Mouse (Mus musculus): ENCODE results near the gene Perp.
A peak's percentile ranks its signal among the peaks of the same experiment; 100 is the strongest.

Perp gene

GRCm38 (mm10) chr10:18844441-18845286 lies at the start of gene Perp:
Gene Perp (plus strand): TSS chr10:18845020.
- DNase-seq (ENCODE audit: low spot score) = peak; percentile 55

DNA sequence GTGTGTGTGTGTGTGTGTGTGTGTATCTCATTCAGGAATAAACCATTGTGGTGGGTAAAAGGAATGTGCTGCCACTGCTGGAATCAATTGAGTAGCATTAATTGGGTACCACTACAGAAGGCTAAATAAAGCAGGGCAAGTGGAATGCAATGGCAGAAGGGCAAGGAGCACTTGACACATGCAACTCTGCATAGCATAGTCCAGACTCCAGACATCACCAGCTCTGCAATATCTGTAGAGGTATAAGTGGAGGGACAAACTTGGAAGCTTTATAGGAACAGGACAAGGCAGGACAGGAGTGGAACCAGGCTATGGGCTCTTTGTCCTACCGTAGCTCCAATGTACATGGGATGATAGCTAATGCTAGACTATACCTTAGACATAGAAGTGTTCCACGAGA lies 33.1 kb upstream of the Perp start:
- DNase-seq (ENCODE audit: low spot score) = no peak

GRCm38 (mm10) chr10:18816560-18816959 lies 28.3 kb upstream of the Perp start:
- peak; percentile 69 for DNase-seq (ENCODE audit: low spot score)

GRCm38 (mm10) chr10:18825143-18825542 lies 19.7 kb upstream of the Perp start:
- DNase-seq (ENCODE audit: low spot score) = no peak

- no peak for DNase-seq (ENCODE audit: low spot score)
Observed at GRCm38 (mm10) chr10:18826107-18826506, 18.7 kb upstream of the Perp start.

- no peak for DNase-seq (ENCODE audit: low spot score)
Observed at GRCm38 (mm10) chr10:18827936-18828335, 16.9 kb upstream of the Perp start.

GRCm38 (mm10) chr10:18830359-18830758 lies 14.5 kb upstream of the Perp start:
- no peak for DNase-seq (ENCODE audit: low spot score)

- no peak for DNase-seq (ENCODE audit: low spot score)
Observed at GRCm38 (mm10) chr10:18831823-18832222, 13.0 kb upstream of the Perp start.

DNA sequence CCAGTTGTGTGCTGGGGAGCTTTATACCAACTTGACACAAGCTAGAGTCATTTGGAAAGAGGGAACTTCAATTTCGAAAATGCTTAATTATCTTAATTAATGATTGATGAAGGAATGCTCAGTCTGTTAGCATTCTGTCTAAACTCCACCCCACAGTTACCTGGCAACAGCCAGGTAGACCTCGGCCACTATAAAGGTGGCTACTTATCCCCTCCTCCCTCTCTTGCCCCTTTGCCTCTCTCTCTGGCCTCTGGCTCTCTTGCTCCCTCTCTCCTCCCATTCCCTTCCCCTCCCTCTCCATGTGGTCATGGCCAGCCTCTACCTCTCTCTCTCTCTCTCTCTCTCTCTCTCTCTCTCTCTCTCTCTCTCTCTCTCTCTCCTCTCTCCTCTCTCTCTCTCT lies 10.4 kb upstream of the Perp start:
- DNase-seq (ENCODE audit: low spot score) = no peak

DNA sequence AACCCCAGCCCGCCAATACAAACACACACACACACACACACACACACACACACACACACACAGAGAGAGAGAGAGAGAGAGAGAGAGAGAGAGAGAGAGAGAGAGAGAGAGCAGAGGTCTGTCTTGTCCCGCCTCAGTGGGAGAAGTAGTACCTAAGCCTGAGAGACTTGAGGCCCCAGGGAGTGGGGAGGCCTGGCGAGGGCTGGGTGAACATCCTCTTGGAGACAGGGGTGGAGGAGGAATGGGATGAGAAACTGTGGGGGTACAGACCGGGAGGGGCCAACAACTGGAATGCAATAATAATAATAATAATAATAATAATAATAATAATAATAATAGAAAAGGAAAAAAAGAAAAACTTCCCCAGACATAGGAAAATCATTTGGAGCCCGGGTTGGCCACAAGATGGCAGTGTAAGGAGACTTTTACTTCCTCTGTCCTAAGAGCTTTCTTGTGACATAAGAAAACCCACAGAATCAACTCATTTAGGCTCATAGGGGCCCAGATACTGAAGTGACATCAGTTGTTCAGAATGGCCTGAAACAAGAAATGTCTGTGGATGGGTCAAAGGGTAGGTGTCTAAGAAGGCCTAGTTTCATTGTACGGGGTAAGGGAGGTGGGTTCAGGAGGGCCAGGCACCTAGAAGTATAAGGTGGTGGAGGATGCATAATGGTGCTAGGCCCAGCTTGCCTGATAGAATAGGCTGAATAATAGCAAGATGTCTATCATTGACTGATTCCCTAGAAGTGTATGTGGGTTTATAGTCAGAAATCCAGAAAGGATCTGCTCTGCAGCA lies 8.9 kb upstream of the Perp start:
- DNase-seq (ENCODE audit: low spot score) = peak; percentile 62

- no peak for DNase-seq (ENCODE audit: low spot score)
Observed at GRCm38 (mm10) chr10:18839530-18839929, 5.3 kb upstream of the Perp start.

DNA sequence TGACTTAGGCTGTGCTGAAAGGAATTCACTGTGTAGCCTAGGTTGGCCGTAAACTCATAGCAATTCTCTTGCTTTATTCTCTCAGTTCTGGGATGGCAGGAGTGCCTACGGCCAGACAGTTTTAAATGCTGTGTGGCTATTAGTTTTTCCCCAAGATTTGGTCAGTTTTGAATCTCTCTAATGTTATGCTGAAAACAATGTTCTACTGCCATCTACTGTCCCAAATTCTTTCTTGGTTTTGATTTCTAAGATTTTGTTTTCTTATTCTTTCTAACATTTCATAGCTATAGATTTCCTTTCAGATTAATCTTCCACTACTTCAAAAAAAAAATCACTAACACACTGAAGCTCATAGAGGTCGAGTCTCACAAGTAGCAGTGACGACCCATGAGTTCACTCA lies 4.1 kb upstream of the Perp start:
- DNase-seq (ENCODE audit: low spot score) = no peak

DNA sequence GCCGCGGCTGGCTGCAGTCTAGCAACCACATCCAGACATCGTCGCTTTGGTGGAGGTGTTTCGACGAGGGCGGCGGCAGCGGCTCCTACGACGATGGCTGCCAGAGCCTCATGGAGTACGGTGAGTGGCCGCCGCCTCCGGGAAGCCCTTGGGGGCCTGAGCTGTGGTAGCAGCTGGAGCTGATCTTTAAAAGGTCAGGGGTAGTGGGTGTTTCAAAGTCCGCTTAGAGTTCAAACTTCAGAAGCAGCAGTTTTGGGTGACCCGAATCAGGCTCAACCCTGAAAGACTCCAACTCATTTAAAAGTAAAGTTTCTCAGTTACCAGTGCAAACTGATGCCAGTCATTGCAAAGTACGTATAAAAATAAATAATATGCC lies 455 bp downstream of the Perp start:
- DNase-seq (ENCODE audit: low spot score) = no peak

GRCm38 (mm10) chr10:18845711-18846110 lies 891 bp downstream of the Perp start:
- no peak for DNase-seq (ENCODE audit: low spot score)

GRCm38 (mm10) chr10:18846474-18847264 lies 1.8 kb downstream of the Perp start:
- no peak for DNase-seq (ENCODE audit: low spot score)

GRCm38 (mm10) chr10:18850177-18850576 lies 5.4 kb downstream of the Perp start:
- DNase-seq (ENCODE audit: low spot score) = no peak

GRCm38 (mm10) chr10:18853417-18853816 lies 8.6 kb downstream of the Perp start:
- no peak for DNase-seq (ENCODE audit: low spot score)

GRCm38 (mm10) chr10:18857244-18857643 lies 12.4 kb downstream of the Perp start:
- DNase-seq (ENCODE audit: low spot score) = no peak

DNA sequence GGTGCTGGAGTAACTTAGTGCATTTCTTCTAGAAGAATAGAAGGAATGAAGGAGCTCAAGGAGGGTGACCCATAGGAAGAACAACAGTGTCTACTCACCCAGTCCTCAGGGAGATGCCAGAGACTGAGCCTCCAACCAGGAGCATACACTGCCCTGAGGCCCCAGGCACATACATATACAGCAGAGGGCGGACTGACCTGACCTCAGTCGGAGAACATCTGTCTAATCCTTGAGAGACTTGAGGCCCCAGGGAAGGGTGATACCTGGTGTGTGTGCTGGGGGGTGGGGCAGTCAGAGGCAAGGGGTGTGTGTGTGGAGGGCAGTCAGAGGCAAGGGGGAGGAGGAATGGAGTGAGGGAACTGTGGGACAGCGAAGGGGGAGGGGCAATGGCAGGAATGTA lies 14.8 kb downstream of the Perp start:
- no peak for DNase-seq (ENCODE audit: low spot score)

DNA sequence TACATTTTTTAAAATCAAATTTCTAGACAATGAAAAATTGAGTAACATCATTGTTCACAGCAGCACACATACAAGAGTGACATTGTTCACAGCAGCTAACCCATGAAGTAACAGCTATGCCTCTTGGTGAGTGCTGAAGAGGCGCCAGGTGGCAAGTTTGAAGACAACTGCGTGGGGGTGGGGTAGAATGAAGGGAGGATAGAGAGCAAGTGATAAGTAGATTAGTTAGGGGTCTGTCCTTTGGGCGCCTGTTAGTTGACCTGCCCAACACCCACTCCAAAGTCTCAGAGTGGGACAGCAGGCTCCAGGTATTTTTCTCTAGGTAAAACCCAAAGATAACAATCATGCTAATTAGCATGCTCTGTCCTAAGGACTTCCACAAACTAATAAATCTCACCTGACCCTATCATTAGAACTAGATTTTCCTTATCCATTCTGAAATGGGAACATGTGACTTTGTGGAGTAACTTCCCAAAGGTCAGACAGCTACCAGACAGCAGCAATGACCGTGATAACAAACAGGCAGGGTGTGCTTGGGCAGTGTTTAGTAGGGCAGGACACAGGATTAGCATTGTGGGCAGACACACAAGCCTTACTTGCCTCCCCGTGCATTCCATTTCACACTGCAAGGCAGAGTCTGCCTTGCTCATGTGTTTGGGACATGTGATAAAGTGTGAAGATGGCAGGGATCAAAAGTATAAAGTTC lies 15.5 kb downstream of the Perp start:
- DNase-seq (ENCODE audit: low spot score) = no peak

DNA sequence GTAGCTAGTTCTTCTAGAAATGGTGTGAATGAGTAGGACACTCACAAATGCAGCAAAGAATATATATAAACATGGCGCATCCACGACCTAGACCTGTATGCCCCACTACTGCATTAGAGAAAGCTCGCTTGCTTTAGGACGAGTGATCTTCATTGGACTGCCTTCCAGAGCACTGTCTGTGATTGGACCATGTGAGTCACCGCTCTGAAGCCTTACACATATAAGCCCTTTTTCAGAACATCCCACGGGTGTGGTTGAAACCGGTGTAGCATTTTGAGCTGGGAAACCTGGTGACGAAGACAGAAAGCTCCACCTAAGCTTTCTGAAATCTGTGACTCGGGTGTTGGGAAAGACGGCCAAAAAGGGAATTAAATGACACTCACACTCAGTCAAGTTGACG lies 16.0 kb downstream of the Perp start:
- no peak for DNase-seq (ENCODE audit: low spot score)

DNA sequence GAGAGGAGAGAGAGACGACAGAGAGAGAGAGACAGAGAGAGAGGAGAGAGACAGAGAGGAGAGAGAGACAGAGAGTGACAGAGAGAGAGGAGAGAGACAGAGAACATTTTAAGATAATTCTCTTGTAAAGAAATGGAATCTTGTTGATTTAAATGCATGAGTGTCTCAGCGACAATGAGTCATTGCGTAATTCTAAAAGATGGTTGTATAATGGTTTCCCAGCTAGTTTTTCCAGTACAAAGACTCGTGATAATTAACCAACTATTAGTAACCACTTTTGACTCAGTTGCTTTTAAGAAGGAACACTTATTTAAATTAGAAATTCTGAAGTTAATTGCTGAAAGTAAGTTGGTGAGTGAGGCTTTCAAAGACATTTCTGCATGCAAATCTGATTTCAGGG lies 16.6 kb downstream of the Perp start:
- DNase-seq (ENCODE audit: low spot score) = no peak

Data from embryo, embryonic 10.5 days (tissue).